Mouse (Mus musculus): Measurements from ENCODE around the gene Thsd4. TPM values are rescaled to one million over a fixed set of nuclear protein-coding genes. Genes with fewer than 3 reads are reported as not detected.

Gene Thsd4
- polyA plus RNA-seq, 1 experiment: 0.97 TPM

GRCm38 (mm10) chr9:59956496-59956895 is 565.4 kb downstream of the Thsd4 start:
- TF ChIP-seq POLR2A (IDR thresholded peaks at IDR 0.05; ENCODE audit: borderline replicate concordance, control insufficient read depth, low read depth, low read length) (no peak), CTCF (IDR thresholded peaks at IDR 0.05; ENCODE audit: control insufficient read depth, insufficient read depth, low read length) (no peak)
- H3K27ac ChIP-seq (ENCODE audit: control insufficient read depth, insufficient read depth, low read depth, low read length, poor library complexity): no peak overlapping the region
- WGBS: 57% methylated on average over 6 of the region's 6 CpGs
- no peaks in the 10 kb centered on the region for H3K4me1 ChIP-seq (ENCODE audit: control insufficient read depth, insufficient read depth, low read length)
- H3K4me3 ChIP-seq (replicated peaks; ENCODE audit: control insufficient read depth, low read depth, low read length): no peak overlapping the region

GRCm38 (mm10) chr9:59955692-59956091 is 566.2 kb downstream of the Thsd4 start:
- Histone ChIP-seq H3K4me1 (ENCODE audit: control insufficient read depth, insufficient read depth, low read length) (no peaks in the 10 kb centered on the region), H3K27ac (ENCODE audit: control insufficient read depth, insufficient read depth, low read depth, low read length, poor library complexity) (no peak overlapping the region), H3K4me3 (replicated peaks; ENCODE audit: control insufficient read depth, low read depth, low read length) (no peak overlapping the region)
- WGBS: 79% methylated on average over 6 of the region's 6 CpGs
- no peak for TF ChIP-seq POLR2A (IDR thresholded peaks at IDR 0.05; ENCODE audit: borderline replicate concordance, control insufficient read depth, low read depth, low read length)
- TF ChIP-seq CTCF (IDR thresholded peaks at IDR 0.05; ENCODE audit: control insufficient read depth, insufficient read depth, low read length): no peak

DNA sequence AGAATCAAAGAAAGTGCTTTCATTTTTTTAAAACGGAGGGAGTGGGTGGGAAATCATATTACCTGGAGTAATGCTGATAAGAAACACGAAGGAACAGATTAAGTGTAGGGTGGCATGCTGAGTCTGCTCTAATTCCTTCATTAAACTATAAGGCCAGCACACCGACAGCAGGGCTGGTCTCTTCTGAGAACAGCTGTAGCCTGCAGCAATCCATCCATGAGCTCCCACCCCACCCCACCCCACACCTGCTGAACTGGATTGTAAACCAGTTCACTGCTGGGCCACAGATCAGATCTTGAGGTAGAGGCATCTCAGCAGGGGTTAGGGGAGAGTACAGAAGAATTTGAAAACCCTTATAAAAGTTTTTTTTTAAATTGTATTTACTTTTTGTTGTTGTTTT is 566.6 kb downstream of the Thsd4 start:
- WGBS: 70% methylated on average over 3 of the region's 3 CpGs
- Histone ChIP-seq H3K4me3 (replicated peaks; ENCODE audit: control insufficient read depth, low read depth, low read length) (no peak overlapping the region), H3K27ac (ENCODE audit: control insufficient read depth, insufficient read depth, low read depth, low read length, poor library complexity) (no peak overlapping the region), H3K4me1 (ENCODE audit: control insufficient read depth, insufficient read depth, low read length) (no peaks in the 10 kb centered on the region)
- TF ChIP-seq POLR2A (IDR thresholded peaks at IDR 0.05; ENCODE audit: borderline replicate concordance, control insufficient read depth, low read depth, low read length) (no peak), CTCF (IDR thresholded peaks at IDR 0.05; ENCODE audit: control insufficient read depth, insufficient read depth, low read length) (no peak)

DNA sequence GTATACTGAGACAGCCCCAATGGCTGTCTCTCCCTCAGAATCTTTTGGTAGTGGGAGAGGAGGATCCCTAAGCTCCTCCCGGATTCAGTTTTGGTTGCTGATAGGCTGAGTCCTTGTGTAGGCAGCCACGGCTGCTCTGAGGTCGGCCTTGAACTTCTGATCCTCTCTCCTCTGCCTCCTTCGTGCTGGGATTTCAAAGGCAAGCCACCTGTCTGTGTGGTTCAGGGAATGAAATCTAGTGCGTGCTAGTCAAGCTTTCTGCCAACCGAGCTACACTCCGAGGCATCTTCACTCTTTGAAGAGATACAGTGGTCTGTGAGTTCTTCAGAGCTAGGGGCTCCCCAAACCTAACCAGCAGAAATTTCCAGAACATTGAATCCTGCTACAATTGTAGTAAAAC is 568.3 kb downstream of the Thsd4 start:
- Histone ChIP-seq H3K4me1 (ENCODE audit: control insufficient read depth, insufficient read depth, low read length) (no peaks in the 10 kb centered on the region), H3K27ac (ENCODE audit: control insufficient read depth, insufficient read depth, low read depth, low read length, poor library complexity) (no peak overlapping the region), H3K4me3 (replicated peaks; ENCODE audit: control insufficient read depth, low read depth, low read length) (no peak overlapping the region)
- TF ChIP-seq POLR2A (IDR thresholded peaks at IDR 0.05; ENCODE audit: borderline replicate concordance, control insufficient read depth, low read depth, low read length) (no peak), CTCF (IDR thresholded peaks at IDR 0.05; ENCODE audit: control insufficient read depth, insufficient read depth, low read length) (no peak)
- WGBS: 75% methylated on average over 7 of the region's 7 CpGs

DNA sequence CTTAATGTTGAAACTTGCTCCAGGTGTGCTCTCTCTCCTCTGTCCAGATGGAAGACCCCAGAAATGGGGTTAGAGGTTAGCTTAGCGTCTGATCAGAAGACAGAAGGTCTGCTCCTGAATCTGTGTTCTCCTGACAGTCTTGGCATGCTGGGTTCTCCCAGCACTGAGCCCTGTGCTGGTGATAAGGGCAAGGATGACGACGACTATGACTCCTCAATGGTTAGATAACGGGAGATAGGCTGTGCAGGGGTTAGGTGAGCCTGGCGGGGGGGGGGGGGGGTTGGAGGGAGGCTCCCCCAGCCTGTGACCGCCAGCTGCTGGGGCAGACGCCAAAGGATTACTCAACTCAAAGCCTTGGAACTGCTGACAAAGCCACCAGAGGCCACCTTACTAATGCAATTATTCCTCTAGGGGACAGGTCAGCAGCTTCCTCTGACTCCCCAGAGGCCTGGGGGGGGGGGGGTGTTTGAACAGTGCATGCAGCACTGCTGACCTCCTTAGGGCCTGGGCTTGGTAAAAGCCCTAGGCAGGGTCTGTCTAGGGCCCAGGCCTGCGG is 569.3 kb downstream of the Thsd4 start:
- no peak for TF ChIP-seq POLR2A (IDR thresholded peaks at IDR 0.05; ENCODE audit: borderline replicate concordance, control insufficient read depth, low read depth, low read length)
- TF ChIP-seq CTCF (IDR thresholded peaks at IDR 0.05; ENCODE audit: control insufficient read depth, insufficient read depth, low read length): no peak
- no peak overlapping the region for H3K27ac ChIP-seq (ENCODE audit: control insufficient read depth, insufficient read depth, low read depth, low read length, poor library complexity)
- no peak overlapping the region for H3K4me3 ChIP-seq (replicated peaks; ENCODE audit: control insufficient read depth, low read depth, low read length)
- H3K4me1 ChIP-seq (ENCODE audit: control insufficient read depth, insufficient read depth, low read length): no peaks in the 10 kb centered on the region
- 68% methylated on average over 8 of the region's 8 CpGs for WGBS

GRCm38 (mm10) chr9:59951943-59952342 is 569.9 kb downstream of the Thsd4 start:
- Histone ChIP-seq H3K4me3 (replicated peaks; ENCODE audit: control insufficient read depth, low read depth, low read length) (no peak overlapping the region), H3K27ac (ENCODE audit: control insufficient read depth, insufficient read depth, low read depth, low read length, poor library complexity) (no peak overlapping the region), H3K4me1 (ENCODE audit: control insufficient read depth, insufficient read depth, low read length) (no peaks in the 10 kb centered on the region)
- WGBS: 85% methylated on average over 4 of the region's 4 CpGs
- TF ChIP-seq POLR2A (IDR thresholded peaks at IDR 0.05; ENCODE audit: borderline replicate concordance, control insufficient read depth, low read depth, low read length): no peak
- no peak for TF ChIP-seq CTCF (IDR thresholded peaks at IDR 0.05; ENCODE audit: control insufficient read depth, insufficient read depth, low read length)

GRCm38 (mm10) chr9:59951001-59951750 is 570.7 kb downstream of the Thsd4 start:
- TF ChIP-seq POLR2A (IDR thresholded peaks at IDR 0.05; ENCODE audit: borderline replicate concordance, control insufficient read depth, low read depth, low read length) (no peak), CTCF (IDR thresholded peaks at IDR 0.05; ENCODE audit: control insufficient read depth, insufficient read depth, low read length) (no peak)
- no peak overlapping the region for H3K27ac ChIP-seq (ENCODE audit: control insufficient read depth, insufficient read depth, low read depth, low read length, poor library complexity)
- 83% methylated on average over 9 of the region's 9 CpGs for WGBS

DNA sequence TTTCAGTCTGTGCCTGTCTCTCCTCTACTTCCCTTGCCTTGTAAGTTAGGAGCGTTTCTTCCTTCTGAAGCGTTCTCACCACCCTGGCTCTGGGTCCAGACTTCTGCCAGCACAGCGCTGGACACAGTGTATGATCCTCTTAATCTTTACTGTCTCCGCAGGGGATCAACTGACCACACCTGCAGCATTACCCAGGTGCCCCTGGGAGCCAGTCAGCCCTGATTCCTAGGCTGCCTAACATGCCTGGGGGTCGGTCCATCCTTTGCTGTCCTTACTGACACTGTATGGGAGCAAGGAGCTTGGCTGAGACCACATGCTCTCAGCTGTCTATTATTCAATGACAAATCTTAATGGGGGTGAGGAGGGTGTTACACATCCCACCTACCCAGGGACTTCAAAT is 571.9 kb downstream of the Thsd4 start:
- no peaks in the 10 kb centered on the region for H3K4me1 ChIP-seq (ENCODE audit: control insufficient read depth, insufficient read depth, low read length)
- WGBS: 84% methylated on average over 5 of the region's 5 CpGs
- TF ChIP-seq CTCF (IDR thresholded peaks at IDR 0.05; ENCODE audit: control insufficient read depth, insufficient read depth, low read length): no peak
- TF ChIP-seq POLR2A (IDR thresholded peaks at IDR 0.05; ENCODE audit: borderline replicate concordance, control insufficient read depth, low read depth, low read length): no peak
- no peak overlapping the region for H3K27ac ChIP-seq (ENCODE audit: control insufficient read depth, insufficient read depth, low read depth, low read length, poor library complexity)
- H3K4me3 ChIP-seq (replicated peaks; ENCODE audit: control insufficient read depth, low read depth, low read length): no peak overlapping the region

More at GRCm38 (mm10) chr9:59951001-59951750, 570.7 kb downstream of the Thsd4 start:
- Histone ChIP-seq H3K4me1 (ENCODE audit: control insufficient read depth, insufficient read depth, low read length) (no peaks in the 10 kb centered on the region), H3K4me3 (replicated peaks; ENCODE audit: control insufficient read depth, low read depth, low read length) (no peak overlapping the region)
